Mouse (Mus musculus) hindbrain, embryonic 13.5 days (tissue): ENCODE measurements around the gene Tubb4b. TPM values are rescaled to one million over a fixed set of nuclear protein-coding genes. Genes with fewer than 3 reads are reported as not detected.

Source experiments
- ATAC-seq: fragments of 200-750 bp; cut with Nextera tagmentation; 2 replicates; pipeline ENCODE4 v1.8.0; 2017; ENCODE audit warnings: moderate TSS enrichment; ENCODE audit not compliant: low FRiP score
- H3K27ac ChIP-seq: fragments of 300-500 bp; sonication (generic); 2 replicates; pipeline ENCODE4 v1.5.1; 2015; ENCODE audit warnings: inconsistent platforms, mild to moderate bottlenecking, moderate library complexity
- H3K27me3 ChIP-seq: fragments of 300-500 bp; sonication (generic); 2 replicates; pipeline ENCODE4 v1.6.1; 2015; ENCODE audit warnings: mild to moderate bottlenecking, inconsistent platforms
- H3K36me3 ChIP-seq: fragments of 300-500 bp; sonication (generic); 2 replicates; pipeline ENCODE4 v1.6.1; 2015; ENCODE audit warnings: mild to moderate bottlenecking, inconsistent platforms
- H3K4me1 ChIP-seq: fragments of 300-500 bp; sonication (generic); replicated peaks from 2 replicates; pipeline ENCODE4 v1.6.1; 2015; ENCODE audit warnings: inconsistent platforms
- H3K4me2 ChIP-seq: fragments of 300-500 bp; sonication (generic); 2 replicates; pipeline ENCODE4 v1.6.1; 2015; ENCODE audit warnings: inconsistent platforms, mild to moderate bottlenecking, moderate library complexity
- H3K4me3 ChIP-seq: fragments of 300-500 bp; sonication (generic); 2 replicates; pipeline ENCODE4 v1.5.1; 2015; ENCODE audit warnings: mild to moderate bottlenecking, inconsistent platforms
- H3K9ac ChIP-seq: fragments of 300-500 bp; sonication (generic); 2 replicates; pipeline ENCODE4 v1.6.1; 2015; ENCODE audit warnings: mild to moderate bottlenecking, inconsistent platforms
- H3K9me3 ChIP-seq: fragments of 300-500 bp; sonication (generic); 2 replicates; pipeline ENCODE4 v1.6.1; 2016; ENCODE audit warnings: inconsistent platforms
- WGBS: fragments of 180-500 bp; shearing (Covaris S2); methylation state at CpG from one replicate; pipeline ENCODE4 v1.1.7; 2015; 5-methylcytosine and 5-hydroxymethylcytosine counted together
- polyA plus RNA-seq: library from polyadenylated mRNA; unstranded; fragments of >200 nt; fragmentation: Nextera tagmentation; extraction: Ambion mirVana; gene quantifications from 2 replicates; pipeline ENCODE4 v1.2.1, GENCODE M21; 2015

Gene Tubb4b
- polyA plus RNA-seq, 1 experiment from 2014 or later, result 349 TPM

DNA sequence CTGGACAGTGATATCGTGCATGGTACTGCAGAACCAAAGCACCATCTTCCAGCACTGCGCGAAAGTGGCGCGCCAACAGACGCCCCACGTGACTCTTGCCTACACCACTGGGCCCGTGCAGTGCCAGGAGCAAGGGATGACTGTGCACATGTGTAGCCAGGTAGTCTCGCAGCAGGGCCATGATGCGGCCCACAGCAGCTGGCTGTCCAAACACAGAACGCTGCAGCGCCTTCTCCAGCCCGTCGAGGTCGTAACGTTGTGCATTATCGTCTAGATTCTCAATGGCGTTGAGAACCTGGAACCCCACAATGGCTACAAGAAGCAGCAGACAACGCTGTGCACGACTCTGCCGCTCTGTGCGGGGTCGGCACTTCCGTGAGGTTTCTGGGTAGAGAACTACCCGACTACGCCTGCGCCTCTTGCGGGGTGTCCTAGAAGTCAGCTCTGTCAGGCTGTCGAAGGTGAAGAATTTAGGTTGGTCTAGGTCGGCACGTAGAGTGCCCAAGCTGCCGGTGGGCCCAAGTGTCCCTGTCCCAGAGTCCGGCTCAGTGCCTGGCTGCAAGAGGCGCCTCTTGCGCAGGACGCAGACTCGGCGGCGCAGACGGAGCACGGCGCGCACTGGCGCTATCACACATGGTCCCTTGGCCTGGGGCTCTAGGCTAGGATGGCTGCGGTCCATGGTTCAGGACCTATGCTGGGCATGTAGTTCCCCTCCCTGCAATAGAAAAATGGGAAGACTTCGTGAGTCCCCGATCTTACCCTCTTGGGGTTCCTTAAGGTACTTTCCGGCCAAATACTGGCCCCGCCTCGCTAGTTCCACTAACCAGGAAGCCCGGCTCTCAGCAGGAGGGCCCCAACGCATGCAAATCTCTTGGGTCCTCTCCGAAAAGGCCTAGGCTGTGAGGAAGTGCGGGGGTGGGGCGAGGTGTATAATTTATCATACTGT is 29.0 kb downstream of the Tubb4b start:
- ATAC-seq, result no peak
- Histone ChIP-seq H3K9me3 (no peaks in the 10 kb centered on the region), H3K36me3 (peaks cover 27% of the 10 kb centered on the region), H3K4me1 (peaks cover 12% of the 10 kb centered on the region), H3K27ac (no peak overlapping the region), H3K27me3 (peaks cover 42% of the 10 kb centered on the region), H3K4me2 (peak overlapping the region; percentile 32), H3K4me3 (no peak overlapping the region), H3K9ac (0 out of 2 replicates have a peak overlapping the region, but pooled peaks have one; percentile 13)
- WGBS, result 21% methylated on average over 55 of the region's 55 CpGs

- Histone ChIP-seq H3K36me3 (peaks cover 18% of the 10 kb centered on the region), H3K27ac (no peak overlapping the region), H3K4me2 (no peak overlapping the region), H3K4me1 (peaks cover 12% of the 10 kb centered on the region), H3K9ac (no peak overlapping the region), H3K27me3 (peaks cover 42% of the 10 kb centered on the region), H3K4me3 (no peak overlapping the region), H3K9me3 (no peaks in the 10 kb centered on the region)
- 88% methylated on average over 17 of the region's 17 CpGs for WGBS
- no peak for ATAC-seq
Measured at GRCm38 (mm10) chr2:25194486-25195171, 29.9 kb downstream of the Tubb4b start.

GRCm38 (mm10) chr2:25194006-25194405 is 30.5 kb downstream of the Tubb4b start:
- WGBS, result 82% methylated on average over 5 of the region's 5 CpGs
- Histone ChIP-seq H3K4me2 (no peak overlapping the region), H3K27me3 (peaks cover 42% of the 10 kb centered on the region), H3K9ac (peak overlapping the region; percentile 8; the same call in 1 of the 2 replicates), H3K4me1 (peaks cover 12% of the 10 kb centered on the region), H3K36me3 (peaks cover 13% of the 10 kb centered on the region), H3K4me3 (no peak overlapping the region), H3K9me3 (no peaks in the 10 kb centered on the region), H3K27ac (no peak overlapping the region)
- ATAC-seq, result no peak

GRCm38 (mm10) chr2:25193330-25193770 is 31.2 kb downstream of the Tubb4b start:
- peaks cover 12% of the 10 kb centered on the region for H3K4me1 ChIP-seq
- H3K27ac ChIP-seq, result no peak overlapping the region
- 2% methylated on average over 6 of the region's 6 CpGs for WGBS
- 0 out of 2 replicates have a peak overlapping the region, but pooled peaks have one; percentile 8 for H3K9ac ChIP-seq
- H3K4me2 ChIP-seq, result no peak overlapping the region
- peaks cover 7% of the 10 kb centered on the region for H3K36me3 ChIP-seq
- peak; percentile 79 for ATAC-seq
- H3K9me3 ChIP-seq, result no peaks in the 10 kb centered on the region
- H3K27me3 ChIP-seq, result peaks cover 42% of the 10 kb centered on the region
- H3K4me3 ChIP-seq, result no peak overlapping the region

- H3K4me1 ChIP-seq, result peaks cover 34% of the 10 kb centered on the region
- H3K4me3 ChIP-seq, result no peak overlapping the region
- WGBS, result 87% methylated on average over 6 of the region's 6 CpGs
- no peaks in the 10 kb centered on the region for H3K27me3 ChIP-seq
- no peak overlapping the region for H3K4me2 ChIP-seq
- no peaks in the 10 kb centered on the region for H3K9me3 ChIP-seq
- H3K36me3 ChIP-seq, result no peaks in the 10 kb centered on the region
- H3K27ac ChIP-seq, result no peak overlapping the region
- no peak for ATAC-seq
- H3K9ac ChIP-seq, result no peak overlapping the region
Measured at GRCm38 (mm10) chr2:25187841-25188240, 36.7 kb downstream of the Tubb4b start.

DNA sequence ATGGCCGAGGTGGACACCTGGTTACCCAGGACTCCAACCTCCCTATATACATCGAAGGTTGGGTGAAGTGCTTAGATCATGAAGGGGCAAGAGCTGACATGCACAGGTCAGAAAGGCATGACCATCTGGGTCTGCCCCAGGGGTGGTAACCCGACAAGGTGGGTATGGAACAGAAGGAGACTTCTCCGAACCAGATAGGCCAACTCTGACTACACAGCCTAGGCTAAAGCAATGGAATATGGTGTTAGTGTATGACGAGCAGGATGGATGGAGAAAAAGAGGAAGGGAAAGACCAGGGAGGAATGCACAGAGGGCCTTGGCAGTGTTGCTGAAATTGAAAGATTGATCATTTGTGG is 37.9 kb downstream of the Tubb4b start:
- 28% methylated on average over 5 of the region's 5 CpGs for WGBS
- Histone ChIP-seq H3K9me3 (no peaks in the 10 kb centered on the region), H3K9ac (no peak overlapping the region; the same call in 1 of the 2 replicates), H3K27me3 (no peaks in the 10 kb centered on the region), H3K4me2 (peak overlapping the region; percentile 78), H3K4me1 (peaks cover 44% of the 10 kb centered on the region), H3K4me3 (peak overlapping the region; percentile 49), H3K36me3 (no peaks in the 10 kb centered on the region), H3K27ac (peak overlapping the region; percentile 94)
- ATAC-seq, result no peak

DNA sequence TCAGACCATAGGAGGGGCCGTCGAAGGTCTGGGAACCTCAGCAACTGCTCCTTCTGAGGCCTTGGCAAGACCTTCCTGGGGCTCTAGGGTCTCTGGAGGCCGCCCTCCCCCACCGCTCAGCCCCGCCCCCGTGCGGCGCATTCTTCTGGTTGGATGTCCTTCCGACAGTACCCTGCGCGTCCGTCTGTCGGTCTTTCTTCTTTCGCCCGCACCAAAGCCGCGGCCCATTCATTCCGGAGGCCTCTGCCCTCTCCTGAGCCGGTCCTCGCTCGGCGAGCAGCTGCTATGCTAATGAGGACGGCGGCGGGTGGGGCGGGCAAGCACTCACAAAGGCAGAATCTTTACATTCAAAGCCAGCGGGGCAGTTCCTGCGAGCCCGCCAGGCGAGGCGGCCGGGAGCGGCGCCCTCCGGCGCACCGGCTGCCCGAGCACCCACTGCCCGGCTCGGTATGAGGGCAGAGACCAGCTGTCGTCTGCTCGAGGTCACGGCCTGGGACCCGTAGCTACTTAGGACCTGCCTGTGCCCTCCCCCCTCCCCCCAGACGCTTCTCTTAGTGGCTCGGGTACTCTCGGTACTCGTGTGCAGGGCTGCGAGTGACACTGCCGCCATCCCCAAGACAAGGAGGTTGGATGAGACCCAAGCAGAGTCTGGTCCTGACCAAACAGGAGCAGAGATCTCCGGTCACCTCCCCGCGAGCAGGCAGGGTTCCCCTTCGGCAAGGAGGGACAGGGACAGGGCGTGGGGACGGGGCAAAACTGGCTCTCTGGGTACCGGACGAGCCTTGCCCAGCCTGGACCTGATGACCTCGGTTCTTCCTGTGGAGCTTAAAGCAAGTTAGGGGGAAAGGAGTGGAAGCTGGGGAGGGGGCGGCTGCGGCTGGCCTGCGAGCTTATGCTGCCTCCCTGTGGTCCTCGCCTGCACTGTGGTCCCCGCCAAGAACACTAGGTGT is 38.6 kb downstream of the Tubb4b start:
- WGBS, result under 1% methylated on average over 64 of the region's 64 CpGs
- H3K4me1 ChIP-seq, result peaks cover 50% of the 10 kb centered on the region

DNA sequence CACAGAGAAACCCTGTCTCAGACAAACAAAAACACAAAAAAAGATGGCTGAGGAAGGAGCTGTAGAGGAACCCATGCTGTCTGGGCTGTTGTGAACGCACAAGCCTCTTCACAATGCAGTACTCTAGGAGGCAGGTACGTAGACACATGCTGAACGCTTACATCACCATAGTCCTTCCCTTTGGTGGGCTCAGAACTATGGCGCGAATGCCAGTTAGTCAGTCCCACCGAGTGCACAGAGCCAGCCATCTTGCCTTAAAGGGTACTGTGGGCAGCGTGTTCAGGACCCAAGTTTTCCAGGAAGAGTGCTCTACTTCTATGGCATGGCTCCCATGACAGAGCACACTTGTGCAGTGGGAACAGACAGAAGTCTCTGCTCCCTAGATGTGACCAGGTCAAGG is 40.0 kb downstream of the Tubb4b start:
- Histone ChIP-seq H3K27me3 (no peaks in the 10 kb centered on the region), H3K27ac (peak overlapping the region; percentile 94), H3K36me3 (no peaks in the 10 kb centered on the region), H3K4me1 (peaks cover 58% of the 10 kb centered on the region), H3K9me3 (no peaks in the 10 kb centered on the region), H3K4me2 (peak overlapping the region; percentile 78), H3K4me3 (no peak overlapping the region), H3K9ac (no peak overlapping the region)
- WGBS, result 87% methylated on average over 7 of the region's 7 CpGs
- ATAC-seq, result no peak

More for the DNA sequence above, 38.6 kb downstream of the Tubb4b start:
- Histone ChIP-seq H3K27ac (peak overlapping the region; percentile 94), H3K9me3 (no peaks in the 10 kb centered on the region), H3K27me3 (no peaks in the 10 kb centered on the region), H3K9ac (peak overlapping the region; percentile 80), H3K36me3 (no peaks in the 10 kb centered on the region), H3K4me2 (peak overlapping the region; percentile 78), H3K4me3 (peak overlapping the region; percentile 49)
- ATAC-seq, result peak; percentile 72

DNA sequence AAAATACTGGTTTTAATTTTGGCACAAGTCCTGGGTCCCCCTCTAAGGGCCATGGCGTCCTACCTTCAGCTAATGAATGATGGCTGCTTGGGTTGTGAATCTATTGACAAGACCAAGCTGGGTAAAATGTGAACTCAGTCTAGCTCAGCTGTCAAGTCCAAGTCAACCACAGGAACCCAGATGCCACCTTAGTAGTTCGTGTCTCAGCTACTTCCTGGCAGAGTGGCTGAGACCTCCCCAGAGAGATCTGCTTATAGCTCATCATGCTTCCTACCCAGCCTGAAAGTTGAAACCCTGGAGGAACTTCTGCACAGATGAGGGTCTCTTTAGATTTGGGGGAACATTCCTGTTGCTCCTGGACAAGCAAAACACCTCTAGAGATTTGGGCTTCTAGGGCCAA is 41.2 kb downstream of the Tubb4b start:
- Histone ChIP-seq H3K4me3 (peak overlapping the region; percentile 78), H3K36me3 (no peaks in the 10 kb centered on the region), H3K4me2 (peak overlapping the region; percentile 78), H3K4me1 (peaks cover 68% of the 10 kb centered on the region), H3K27ac (no peak overlapping the region), H3K9me3 (no peaks in the 10 kb centered on the region), H3K9ac (peak overlapping the region; percentile 65), H3K27me3 (0 out of 2 replicates have a peak, but pooled peaks cover 5% of the 10 kb centered on the region)
- ATAC-seq, result no peak
- 34% methylated on average over 2 of the region's 2 CpGs for WGBS

DNA sequence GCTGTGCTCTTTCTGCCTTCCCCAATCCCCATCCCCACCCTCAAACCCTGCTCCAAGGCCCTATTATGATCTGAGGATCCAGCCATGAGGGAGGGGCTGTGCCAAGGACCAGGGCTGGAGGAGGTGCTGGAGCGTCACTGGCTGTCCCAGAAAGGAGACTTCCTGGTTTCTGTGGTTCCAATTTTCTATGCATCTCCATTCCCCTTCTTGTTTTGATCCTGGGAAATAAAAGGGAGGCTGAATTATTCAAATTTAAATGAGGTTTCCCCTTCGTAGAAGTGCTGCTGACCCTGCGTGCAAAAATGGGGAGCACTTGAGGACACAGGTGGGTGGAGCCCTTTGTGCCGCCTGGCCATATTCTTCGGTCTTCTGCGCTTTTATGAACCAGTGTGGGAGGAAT is 41.8 kb downstream of the Tubb4b start:
- H3K36me3 ChIP-seq, result no peaks in the 10 kb centered on the region
- 4% methylated on average over 6 of the region's 6 CpGs for WGBS
- H3K4me1 ChIP-seq, result peaks cover 75% of the 10 kb centered on the region
- H3K27ac ChIP-seq, result peak overlapping the region; percentile 58
- H3K9me3 ChIP-seq, result no peaks in the 10 kb centered on the region
- H3K9ac ChIP-seq, result peak overlapping the region; percentile 65
- 0 out of 2 replicates have a peak, but pooled peaks cover 5% of the 10 kb centered on the region for H3K27me3 ChIP-seq
- peak overlapping the region; percentile 78 for H3K4me2 ChIP-seq
- ATAC-seq, result no peak
- H3K4me3 ChIP-seq, result peak overlapping the region; percentile 78

GRCm38 (mm10) chr2:25181891-25182397 is 42.6 kb downstream of the Tubb4b start:
- Histone ChIP-seq H3K36me3 (no peaks in the 10 kb centered on the region), H3K4me2 (peak overlapping the region; percentile 78), H3K27me3 (0 out of 2 replicates have a peak, but pooled peaks cover 5% of the 10 kb centered on the region), H3K4me1 (peaks cover 82% of the 10 kb centered on the region), H3K27ac (peak overlapping the region; percentile 90), H3K9ac (peak overlapping the region; percentile 86), H3K4me3 (peak overlapping the region; percentile 78), H3K9me3 (no peaks in the 10 kb centered on the region)
- under 1% methylated on average over 17 of the region's 17 CpGs for WGBS
- no peak for ATAC-seq
